Mouse (Mus musculus) testis, postnatal 14 days (tissue): ENCODE measurements around the gene Pparg.

Experiments
- DNase-seq: peaks from one replicate; pipeline ENCODE4 v3.0.0; 2021; ENCODE audit warnings: low spot score

The Pparg gene

GRCm38 (mm10) chr6:115361606-115362462 is 1.1 kb downstream of the Pparg start:
- DNase-seq = peak; percentile 64

DNA sequence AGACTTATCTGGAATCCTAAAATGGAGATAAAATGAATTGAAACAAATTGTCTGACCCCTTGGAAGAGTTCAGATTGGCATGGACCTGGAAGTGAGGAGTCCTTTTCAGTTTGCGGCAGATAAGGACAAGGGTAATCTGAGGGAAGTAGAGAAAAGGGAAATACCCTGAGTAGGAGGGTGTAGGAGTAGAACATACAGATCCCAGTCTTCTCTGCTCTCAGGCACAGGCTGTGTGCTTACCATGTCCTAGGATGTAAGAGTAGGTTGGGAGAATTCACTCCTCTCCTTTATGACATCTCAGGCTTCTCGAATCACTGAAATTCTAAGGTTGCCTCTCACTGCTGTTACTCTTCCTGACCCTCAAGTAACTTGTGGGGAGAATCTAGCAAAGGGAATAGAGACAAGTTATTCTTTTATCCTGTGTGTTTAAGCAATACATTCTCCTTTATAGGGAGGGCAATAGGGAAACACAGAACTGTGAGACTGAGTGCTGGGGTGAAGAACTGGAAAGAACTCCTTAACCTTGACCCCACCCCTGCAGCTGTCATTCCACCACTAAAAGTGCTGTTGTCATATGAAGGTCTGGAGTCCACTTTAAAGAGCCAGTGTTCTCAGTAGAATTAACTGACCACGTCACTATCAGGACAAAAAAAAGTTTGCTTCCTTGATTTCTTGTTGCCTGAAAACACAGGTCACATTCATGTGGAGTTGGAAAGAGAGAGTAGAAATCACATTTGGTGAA is 6.3 kb downstream of the Pparg start:
- DNase-seq = no peak

DNA sequence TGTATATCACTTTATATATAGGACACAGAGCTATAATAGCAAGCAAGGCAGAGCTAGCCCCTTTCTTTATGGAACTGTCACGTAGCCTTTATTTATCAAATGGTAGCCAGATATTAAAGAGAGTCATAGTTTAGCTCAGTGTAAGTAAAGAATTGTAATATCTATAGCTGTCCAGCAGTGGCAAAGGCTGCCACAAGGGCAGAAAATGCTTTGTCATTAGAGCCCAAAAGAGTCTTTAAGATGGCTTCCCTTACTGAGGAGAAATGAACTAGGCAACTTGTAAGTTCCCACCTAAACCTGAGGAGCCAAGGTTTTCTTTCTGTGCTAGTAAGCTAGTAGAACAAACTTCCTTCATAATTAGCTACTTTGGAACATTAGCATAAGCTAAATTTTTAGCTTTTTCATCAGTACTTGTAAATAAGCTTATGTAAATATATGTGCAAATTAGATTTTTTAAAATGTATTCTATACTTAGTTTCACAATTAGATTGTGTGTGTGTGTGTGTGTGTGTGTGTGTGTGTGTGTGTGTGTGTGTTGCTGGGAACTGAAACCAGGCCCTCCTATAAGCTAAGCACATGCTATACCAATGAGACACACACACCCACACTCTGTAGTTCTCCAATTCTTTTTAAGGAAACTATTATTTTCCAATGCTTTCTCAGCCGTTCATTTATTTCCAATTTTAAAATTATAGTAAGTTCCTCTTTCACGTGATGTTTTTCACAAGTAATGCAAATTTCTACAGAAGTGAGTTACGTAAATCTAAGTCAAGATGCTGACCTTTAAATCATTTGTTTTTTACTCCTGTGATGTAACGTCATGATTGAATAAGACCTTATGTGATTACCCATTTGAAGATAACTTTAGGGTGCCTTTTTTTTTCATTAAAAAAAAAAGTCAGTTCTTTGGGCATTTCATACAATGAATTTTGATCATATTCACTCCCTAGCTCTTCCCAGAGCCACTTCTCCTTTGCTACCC is 14.4 kb downstream of the Pparg start:
- DNase-seq = no peak

- no peak for DNase-seq
These were observed 19.8 kb downstream of the Pparg start for GRCm38 (mm10) chr6:115380596-115380995.

GRCm38 (mm10) chr6:115382712-115383111 is 22.0 kb downstream of the Pparg start:
- DNase-seq = no peak

DNA sequence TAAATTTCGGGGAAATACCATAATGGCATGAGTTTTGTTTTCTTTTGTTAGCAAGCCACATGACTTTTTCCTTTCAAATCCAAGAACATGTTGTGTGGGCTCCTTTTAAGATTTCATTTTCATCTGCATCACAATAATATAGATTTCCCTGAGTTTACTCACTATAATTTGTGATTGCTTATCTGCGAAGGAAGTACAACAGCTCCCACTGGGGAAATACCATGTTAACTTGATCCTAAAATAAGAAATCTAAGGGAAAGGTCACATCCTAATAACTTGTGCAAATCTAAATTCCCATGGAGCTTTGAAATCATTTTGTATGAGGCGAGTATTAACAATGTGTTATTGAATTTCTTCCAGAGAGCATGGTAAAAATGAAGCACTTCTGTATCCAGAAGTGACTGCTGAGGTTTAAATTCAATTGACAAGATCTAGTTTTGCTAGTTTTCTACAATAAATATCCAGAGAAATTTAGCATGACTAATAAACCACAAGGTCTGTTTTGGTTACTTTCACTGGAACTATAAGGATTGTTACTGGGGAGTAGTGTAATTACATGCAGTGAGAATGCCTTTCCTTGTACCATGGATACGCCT is 29.3 kb downstream of the Pparg start:
- DNase-seq = no peak

DNA sequence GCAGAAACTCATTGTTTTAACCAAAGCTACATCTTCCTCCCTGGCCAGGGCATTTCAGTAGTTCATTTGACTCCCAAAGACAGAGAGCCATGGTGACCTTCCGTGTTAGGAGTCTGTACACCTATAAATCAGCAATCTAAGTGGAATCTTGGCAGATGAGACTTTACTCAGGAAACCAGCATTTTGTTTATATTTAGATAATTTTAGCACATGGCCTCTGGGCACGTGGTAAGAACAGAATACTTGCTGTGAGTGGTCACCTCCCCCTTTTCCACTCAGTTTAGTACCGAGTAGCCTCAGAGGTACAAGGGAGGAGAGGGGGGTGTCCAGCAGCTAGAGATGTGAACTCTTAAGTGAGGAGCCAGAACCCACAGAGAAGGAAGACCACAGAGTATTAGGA is 36.2 kb downstream of the Pparg start:
- DNase-seq = no peak

- no peak for DNase-seq
These were observed 43.6 kb downstream of the Pparg start for GRCm38 (mm10) chr6:115404354-115404753.

DNA sequence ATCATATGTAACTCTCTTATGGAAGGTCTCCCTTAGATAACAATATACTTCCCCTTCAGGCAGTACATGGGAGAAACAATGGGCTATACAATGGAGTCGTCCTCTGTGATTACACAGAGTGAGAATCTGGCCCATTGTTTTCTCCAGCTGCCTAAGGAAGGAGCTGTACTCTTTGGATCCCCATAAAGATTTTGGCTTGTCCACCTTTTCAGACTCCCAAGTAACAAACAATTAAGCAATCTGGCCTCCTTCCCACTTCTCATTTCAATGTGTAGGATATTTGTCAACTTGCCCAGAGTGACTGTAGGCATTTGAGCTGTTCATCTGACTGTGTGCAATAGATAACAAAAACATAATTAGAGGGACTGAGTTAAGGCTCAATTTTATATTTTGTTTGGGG is 50.7 kb downstream of the Pparg start:
- no peak for DNase-seq

DNA sequence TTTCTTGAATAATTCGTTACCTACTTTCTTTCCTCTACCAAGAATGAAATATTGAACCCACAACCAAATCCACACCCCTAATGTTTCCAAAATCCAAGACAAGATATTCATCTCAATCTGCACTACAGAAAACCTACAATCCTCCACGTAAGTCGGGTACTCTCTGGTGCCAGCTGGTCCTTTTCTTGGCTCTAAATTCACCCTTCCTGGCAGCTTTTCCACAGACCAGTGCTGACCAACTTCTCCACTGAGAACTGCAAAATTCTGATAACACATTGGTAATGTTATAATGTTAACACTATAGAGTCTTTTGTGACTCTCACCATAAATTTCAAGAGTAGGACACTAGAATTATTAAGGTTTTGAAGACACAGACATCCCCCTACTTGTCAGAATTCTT is 57.4 kb downstream of the Pparg start:
- no peak for DNase-seq

- no peak for DNase-seq
These were observed 58.2 kb downstream of the Pparg start for GRCm38 (mm10) chr6:115418964-115419363.

- DNase-seq = peak; percentile 21
These were observed 60.2 kb downstream of the Pparg start for GRCm38 (mm10) chr6:115420963-115421362.

GRCm38 (mm10) chr6:115421665-115422064 is 60.9 kb downstream of the Pparg start:
- DNase-seq = no peak

GRCm38 (mm10) chr6:115424433-115424832 is 63.7 kb downstream of the Pparg start:
- no peak for DNase-seq

GRCm38 (mm10) chr6:115432726-115433125 is 72.0 kb downstream of the Pparg start:
- no peak for DNase-seq

- no peak for DNase-seq
These were observed 73.3 kb downstream of the Pparg start for GRCm38 (mm10) chr6:115434054-115434453.

- DNase-seq = no peak
These were observed 74.1 kb downstream of the Pparg start for GRCm38 (mm10) chr6:115434816-115435215.

DNA sequence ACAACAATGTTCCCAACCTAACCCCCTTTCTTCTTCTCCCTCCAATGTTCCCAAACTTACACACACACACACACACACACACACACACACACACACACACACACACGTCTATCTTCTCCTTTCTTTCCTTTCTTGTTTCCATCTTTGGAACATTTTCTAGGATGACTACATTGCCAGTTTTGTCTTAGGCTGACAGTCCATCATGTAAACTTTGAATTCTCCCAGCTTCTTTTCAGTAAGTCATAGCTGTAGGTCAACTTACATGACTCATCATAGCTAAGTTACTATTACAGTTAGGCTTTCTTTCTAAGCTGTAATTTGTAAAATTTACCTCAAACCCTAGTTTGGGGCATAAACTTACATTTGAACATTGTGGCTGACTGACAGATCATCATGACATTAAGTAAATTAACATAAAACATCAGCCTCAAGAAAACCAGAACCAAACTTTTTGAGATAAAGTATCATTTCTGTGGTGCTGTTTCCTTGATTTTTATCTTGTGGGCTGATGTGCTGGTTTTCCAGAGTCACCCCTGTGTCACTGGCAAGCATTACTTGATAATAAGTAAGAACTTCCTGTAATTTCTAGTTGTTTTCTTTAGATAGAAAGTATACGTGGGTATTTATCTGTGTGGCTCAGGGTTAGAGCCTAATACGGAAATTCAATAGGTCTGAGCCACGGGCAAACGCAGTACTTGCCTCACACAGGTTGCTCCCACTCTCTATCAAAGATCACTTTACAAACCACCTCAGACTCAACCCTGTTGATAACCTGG is 79.7 kb downstream of the Pparg start:
- no peak for DNase-seq

- DNase-seq = no peak
These were observed 91.8 kb downstream of the Pparg start for GRCm38 (mm10) chr6:115452501-115452900.

DNA sequence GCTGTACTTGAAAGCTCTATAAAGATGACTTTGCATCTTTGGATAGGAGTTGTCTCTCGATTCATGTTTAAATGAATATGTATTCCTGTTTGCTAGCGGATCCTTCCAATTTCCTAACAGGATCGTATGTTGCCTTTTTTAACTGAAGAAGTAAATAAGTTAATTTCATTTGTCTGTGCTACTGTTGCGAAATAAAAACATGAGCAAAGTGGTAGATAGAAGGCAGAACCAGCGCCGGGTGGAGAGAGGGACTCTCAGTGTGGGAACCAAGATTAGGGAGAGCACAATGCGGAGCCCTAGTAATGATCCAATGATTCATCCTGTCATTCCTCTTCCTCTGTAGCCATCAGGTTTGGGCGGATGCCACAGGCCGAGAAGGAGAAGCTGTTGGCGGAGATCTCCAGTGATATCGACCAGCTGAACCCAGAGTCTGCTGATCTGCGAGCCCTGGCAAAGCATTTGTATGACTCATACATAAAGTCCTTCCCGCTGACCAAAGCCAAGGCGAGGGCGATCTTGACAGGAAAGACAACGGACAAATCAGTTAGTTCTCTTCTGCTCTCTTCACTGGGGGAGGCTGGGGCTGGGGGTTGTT is 102.1 kb downstream of the Pparg start:
- peak; percentile 29 for DNase-seq

DNA sequence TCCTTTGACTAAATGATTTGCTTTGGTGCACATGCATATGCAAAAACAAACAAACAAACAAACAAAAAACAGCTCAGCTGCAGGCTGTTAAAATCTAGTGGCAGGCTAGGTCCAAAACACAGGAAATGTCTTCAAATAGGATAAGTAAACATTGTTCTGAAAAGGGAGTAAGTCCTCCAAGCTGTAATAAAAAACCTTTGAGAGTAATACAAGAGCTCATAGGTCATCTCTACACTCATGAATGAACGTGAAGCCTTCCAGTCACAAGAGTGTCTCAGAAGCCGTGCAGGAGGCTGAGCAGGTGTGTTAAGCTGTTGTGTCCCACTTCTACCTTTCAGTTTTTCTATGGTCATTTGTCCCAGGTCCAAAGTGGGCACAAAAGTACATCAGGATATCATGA is 102.6 kb downstream of the Pparg start:
- DNase-seq = no peak
